Mouse (Mus musculus) right cerebral cortex, postnatal 36 days (tissue): Measurements from ENCODE around the gene Arl8b.

Experiments used
- DNase-seq, 2 experiments: peaks; one replicate each; pipeline ENCODE4 v3.0.0; 2022; ENCODE audit warnings: low spot score in 2 of 2, mixed read lengths in 1 of 2

The Arl8b gene

GRCm38 (mm10) chr6:108784056-108784455 is 1.2 kb downstream of the Arl8b start:
- DNase-seq: no peak

- no peak for DNase-seq
These were observed 1.9 kb downstream of the Arl8b start for GRCm38 (mm10) chr6:108784796-108785195.

GRCm38 (mm10) chr6:108785551-108785950 is 2.7 kb downstream of the Arl8b start:
- DNase-seq: no peak

DNA sequence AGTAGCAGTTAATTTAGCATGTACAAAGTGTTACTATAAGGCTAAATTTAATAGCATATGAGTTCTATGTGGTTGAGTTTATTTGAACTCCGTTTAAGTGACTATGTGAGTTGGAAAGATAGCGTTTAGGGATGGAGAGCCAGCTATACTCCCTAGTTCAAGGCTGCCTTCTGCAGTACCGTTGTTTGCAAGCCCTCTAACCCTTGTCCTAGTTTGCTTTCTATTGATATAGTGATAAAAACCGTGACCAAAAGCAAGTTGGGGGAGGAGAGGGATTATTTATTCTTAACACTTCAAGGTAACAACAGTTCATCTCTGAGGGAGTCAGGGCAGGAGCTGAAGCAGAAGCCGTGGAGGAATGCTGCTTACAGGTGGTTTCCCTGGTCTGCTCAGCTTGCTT is 8.6 kb downstream of the Arl8b start:
- DNase-seq: no peak

DNA sequence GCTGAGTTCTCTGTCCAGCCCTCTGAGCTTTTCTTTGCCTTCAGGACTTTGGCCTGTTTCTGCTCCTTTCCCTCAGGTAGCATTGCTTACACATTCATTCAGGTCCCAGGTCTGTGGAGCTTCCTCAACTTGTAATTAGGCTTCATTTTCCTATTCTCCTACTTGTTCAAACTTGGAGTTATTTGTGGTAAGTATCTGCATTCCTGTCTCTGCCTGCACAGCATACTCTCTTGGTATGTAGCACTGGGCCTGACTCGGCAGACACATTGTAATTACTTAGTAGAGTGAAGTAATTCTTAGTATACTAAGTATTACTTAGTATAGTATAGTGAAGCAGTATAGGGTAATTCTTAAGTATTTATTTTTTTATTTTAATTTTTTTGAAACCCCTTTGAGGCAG is 13.0 kb downstream of the Arl8b start:
- DNase-seq: no peak

- no peak for DNase-seq
These were observed 13.8 kb downstream of the Arl8b start for GRCm38 (mm10) chr6:108796706-108797105.

DNA sequence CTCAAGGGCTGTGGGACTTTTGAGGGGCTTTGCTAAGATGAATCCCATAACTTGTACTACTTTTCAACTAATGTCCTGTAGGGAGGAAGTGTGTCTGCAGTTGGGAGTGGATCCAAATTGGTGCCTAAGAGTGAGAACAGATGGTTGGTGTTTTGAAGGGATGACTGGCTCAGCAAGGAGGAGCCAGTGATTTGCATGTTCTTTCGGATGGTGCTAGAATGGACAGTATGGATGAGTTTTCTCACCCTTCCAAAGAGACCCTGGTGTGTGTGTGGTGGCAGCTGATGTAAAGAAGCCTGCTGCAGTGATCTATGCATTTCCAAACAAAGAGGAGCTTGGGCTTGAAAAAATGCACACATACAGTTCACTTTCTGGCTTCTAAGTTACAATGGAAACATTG is 22.3 kb downstream of the Arl8b start:
- DNase-seq: no peak

DNA sequence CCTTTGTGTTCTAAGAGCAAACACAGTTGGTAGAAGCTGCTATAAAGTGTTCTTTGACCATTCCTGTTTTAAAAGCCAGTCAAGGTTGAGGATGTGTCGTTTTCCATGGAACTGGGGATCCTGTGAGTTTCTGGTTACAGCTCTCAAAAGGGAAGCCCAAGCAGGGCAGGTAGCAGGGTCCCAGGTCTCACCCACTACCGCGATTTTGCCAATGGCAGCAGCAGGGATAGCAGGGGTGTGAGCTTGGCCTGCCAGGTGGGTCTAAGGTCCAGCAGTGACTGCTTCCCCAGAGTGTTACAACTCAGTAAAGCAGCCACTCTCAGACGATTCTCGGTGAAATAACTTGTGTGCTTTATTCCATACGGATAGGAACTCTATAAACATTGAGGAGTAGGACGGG is 23.0 kb downstream of the Arl8b start:
- DNase-seq: no peak

DNA sequence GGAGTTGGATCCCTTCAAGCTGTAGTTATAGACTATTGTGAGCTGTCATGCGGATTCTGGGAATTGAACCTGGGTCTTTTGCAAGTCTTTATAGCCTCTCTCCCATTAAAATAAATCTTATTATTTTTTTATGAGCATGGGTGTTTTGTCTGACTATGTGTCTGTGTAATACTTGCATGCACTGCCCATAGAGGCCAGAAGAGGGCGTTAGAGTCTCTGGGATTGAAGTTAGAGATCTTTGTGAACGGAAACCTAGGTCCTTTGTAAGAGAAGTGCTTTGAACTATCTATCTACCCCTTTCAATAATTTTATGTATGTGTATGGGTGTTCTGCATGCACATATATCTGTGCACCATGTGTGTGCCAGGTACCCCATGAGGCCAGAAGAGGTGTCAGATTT is 24.5 kb downstream of the Arl8b start:
- no peak for DNase-seq

DNA sequence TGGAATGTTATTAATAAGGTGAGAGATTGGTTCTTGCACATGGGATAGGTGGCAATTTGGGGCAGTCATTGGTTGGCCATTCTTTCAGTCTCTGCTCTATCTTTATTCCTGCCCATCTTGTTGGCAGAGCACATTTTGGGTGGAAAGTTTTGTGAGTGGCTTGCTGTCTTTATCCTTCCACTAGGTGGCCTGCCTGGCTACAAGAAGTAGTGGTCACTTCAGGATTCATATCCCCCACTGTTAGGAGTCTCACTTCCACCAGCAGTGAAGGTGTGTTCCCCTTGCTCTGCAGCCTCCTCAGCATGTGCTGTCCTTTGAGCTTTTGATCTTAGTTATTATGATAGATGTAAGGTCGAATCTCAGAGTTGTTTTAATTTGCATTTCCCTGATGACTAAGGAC is 25.9 kb downstream of the Arl8b start:
- no peak for DNase-seq

DNA sequence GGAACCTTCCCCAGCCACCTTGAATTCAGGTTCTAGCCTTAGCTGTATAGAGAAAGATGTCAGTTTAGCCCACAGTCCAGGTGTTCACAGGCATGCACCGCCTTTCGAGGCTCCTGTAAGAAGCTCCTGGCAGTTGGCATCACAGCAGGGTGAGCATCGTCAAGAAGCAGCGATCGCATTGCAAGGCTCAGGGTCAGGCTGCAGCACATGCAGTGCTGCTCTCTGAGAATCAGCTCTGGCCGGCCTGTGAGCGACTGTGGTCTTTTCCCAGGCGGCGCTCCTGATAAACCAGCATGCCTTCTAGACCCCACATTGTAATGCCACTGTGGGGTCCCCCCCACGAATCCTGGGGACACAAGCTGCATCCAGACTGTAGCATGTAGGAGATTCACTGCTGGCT is 27.3 kb downstream of the Arl8b start:
- no peak for DNase-seq

GRCm38 (mm10) chr6:108812134-108812533 is 29.2 kb downstream of the Arl8b start:
- DNase-seq: no peak

DNA sequence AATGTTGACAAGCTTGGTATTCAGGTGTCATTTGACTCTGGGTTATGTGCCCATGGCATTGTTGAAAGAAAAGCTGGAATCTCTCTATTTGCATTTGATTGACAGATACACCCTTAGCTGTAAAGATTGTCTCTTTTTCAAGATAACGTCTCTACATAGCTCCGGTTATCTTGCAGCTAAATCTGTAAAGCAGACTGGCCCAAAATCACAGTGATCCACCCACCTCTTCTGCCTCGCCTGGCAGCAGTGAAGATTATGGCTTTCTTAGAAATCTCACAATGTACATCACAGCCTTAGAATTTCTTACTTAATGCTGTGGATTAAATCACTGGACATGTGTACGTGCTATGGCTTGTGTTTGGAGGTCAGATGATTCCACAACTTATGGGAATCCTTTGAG is 34.6 kb downstream of the Arl8b start:
- DNase-seq: peak in 1 of 2 experiments; percentile 49

- DNase-seq: no peak
These were observed 42.1 kb downstream of the Arl8b start for GRCm38 (mm10) chr6:108824816-108825545.

DNA sequence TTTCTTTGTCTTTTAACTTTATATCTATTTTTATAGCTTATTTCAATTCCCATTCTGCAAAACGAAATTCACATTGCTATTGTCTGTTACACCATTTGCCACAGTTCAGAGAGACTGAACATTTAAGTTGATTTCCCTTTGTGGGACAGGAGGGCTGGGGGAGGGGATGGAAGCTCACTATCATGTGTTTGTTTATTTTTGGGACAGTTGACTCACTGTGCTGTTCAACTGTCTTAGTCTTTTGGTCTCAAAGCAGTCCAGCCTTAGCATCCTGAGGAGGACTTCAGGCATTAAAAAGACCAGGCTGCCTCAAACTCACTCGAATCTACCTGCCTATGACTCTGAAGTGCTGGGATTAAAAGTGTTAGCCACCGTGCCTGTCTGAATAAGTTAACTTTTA is 43.2 kb downstream of the Arl8b start:
- DNase-seq: no peak

GRCm38 (mm10) chr6:108827336-108827920 is 44.5 kb downstream of the Arl8b start:
- DNase-seq: no peak

DNA sequence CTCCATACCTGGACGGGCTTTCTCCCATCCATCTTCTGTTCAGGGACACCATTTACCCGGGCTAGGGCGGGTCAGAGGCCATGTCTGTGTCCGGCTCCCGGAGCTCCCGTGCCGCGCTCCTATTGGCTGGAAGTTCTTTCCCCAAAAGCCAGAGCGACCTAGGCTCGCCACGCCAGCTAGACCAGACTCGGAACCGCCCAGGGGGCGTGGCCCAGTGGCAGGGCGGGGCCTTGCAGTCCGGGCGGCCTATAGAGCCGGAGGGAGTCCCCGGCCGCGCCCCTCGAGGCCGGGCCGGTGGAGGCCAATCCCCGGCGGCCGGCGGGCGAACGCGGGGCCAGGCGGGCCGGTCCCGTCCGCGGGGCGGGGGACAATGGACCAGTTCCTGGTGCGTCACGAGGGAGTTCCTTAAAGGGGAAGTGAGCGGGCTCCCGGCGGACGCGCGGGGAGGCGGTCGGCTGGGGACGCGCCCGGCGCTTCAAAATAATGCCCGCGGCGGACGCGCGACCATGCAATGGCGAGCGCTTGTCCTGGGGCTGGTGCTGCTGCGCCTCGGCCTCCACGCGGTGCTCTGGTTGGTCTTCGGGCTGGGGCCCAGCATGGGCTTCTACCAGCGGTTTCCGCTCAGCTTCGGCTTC is 45.5 kb downstream of the Arl8b start, which contains the start of gene Edem1:
Gene Edem1 (plus strand): TSS at position 408 of the 635 bp plus-strand sequence.
- DNase-seq: peak; percentile 94

- DNase-seq: no peak
These were observed 46.0 kb downstream of the Arl8b start for GRCm38 (mm10) chr6:108828872-108829271.

GRCm38 (mm10) chr6:108829386-108830370 is 46.8 kb downstream of the Arl8b start:
- no peak for DNase-seq

DNA sequence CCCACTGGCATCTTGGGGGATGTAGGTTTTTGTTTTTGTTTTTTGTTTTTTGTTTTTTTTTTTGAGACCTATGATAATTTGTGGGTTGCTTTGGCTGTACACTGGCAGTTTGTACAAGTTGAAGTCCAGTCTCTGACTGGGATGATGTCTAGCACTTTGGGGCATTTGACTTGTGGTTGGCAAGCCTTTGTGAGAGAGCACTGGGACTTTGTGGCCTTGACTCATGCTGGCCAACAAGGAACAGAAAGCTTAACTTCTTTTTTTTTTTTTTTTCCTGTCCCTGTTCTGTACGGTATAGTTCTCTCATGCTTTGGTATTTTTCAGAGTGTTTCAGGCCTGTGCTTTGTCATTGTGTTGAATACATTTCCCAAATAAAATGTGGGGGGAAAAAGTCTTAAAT is 49.3 kb downstream of the Arl8b start:
- no peak for DNase-seq

DNA sequence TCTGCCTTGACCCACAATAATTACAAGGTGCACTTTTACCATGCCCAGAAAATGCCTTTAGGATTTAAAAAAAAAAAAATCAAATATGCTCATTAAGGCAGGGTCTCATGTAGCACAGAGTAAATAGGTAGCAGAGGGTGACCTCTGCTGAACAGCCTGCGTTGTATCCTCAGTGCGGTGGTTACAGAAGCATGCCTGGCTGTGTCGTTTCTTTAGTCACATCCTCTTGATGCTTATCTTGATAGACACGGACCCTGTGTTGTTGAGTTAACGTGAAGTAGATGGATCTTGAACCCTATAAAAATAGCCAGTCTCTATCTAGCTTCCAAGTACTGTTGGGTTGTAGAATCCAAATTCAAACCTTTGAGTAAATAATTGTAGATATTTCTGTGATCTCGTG is 50.1 kb downstream of the Arl8b start:
- DNase-seq: no peak
